Mouse (Mus musculus) C2C12 (cell line): Measurements from ENCODE around the gene Tkfc. TPM values are rescaled to one million over a fixed set of nuclear protein-coding genes. Genes with fewer than 3 reads are reported as not detected.

Experiments
- H3K27me3 ChIP-seq: one replicate; pipeline ENCODE4 v1.6.1; 2011; ENCODE audit not compliant: control insufficient read depth, insufficient read depth, insufficient read length
- H3K36me3 ChIP-seq: one replicate; pipeline ENCODE4 v1.6.1; 2011; ENCODE audit not compliant: control insufficient read depth, insufficient read depth
- H3K4me3 ChIP-seq: one replicate; pipeline ENCODE4 v1.5.1; 2011; ENCODE audit warnings: mild to moderate bottlenecking, control low read depth; ENCODE audit not compliant: poor library complexity, insufficient read depth, severe bottlenecking
- H3K79me2 ChIP-seq: one replicate; pipeline ENCODE4 v1.6.1; 2011; ENCODE audit not compliant: control insufficient read depth, insufficient read depth
- H3K79me3 ChIP-seq: one replicate; pipeline ENCODE4 v1.6.1; 2011; ENCODE audit warnings: low read depth, control low read depth
- H3ac ChIP-seq: one replicate; pipeline ENCODE3; 2011; ENCODE audit warnings: low read depth; ENCODE audit not compliant: control insufficient read depth, insufficient read length
- CEBPB ChIP-seq: IDR thresholded peaks from one replicate; pipeline ENCODE4 v1.6.1; 2011; ENCODE audit warnings: low read depth, mild to moderate bottlenecking, control low read depth, moderate library complexity
- CTCF ChIP-seq: IDR thresholded peaks from one replicate; pipeline ENCODE4 v1.5.1; 2011; ENCODE audit not compliant: control insufficient read depth, insufficient read depth, insufficient read length
- FOSL1 ChIP-seq: IDR thresholded peaks from one replicate; pipeline ENCODE4 v1.8.0; 2011; ENCODE audit warnings: mild to moderate bottlenecking, low read length; ENCODE audit not compliant: poor library complexity, insufficient read depth, severe bottlenecking
- MAX ChIP-seq: IDR thresholded peaks from one replicate; pipeline ENCODE4 v1.6.1; 2011; ENCODE audit warnings: mild to moderate bottlenecking, control low read depth
- MYOD1 ChIP-seq: IDR thresholded peaks from one replicate; pipeline ENCODE4 v1.6.1; 2011; ENCODE audit warnings: low read depth; ENCODE audit not compliant: control insufficient read depth, insufficient read length
- MYOG ChIP-seq: IDR thresholded peaks from one replicate; pipeline ENCODE4 v1.6.1; 2011; ENCODE audit not compliant: control insufficient read depth, insufficient read length; ENCODE audit errors: extremely low read depth
- USF1 ChIP-seq: IDR thresholded peaks from one replicate; pipeline ENCODE4 v1.6.1; 2011; ENCODE audit warnings: low read depth, mild to moderate bottlenecking, control low read depth, moderate library complexity
- polyA plus RNA-seq: library from polyadenylated mRNA; unstranded; fragments of >200 nt; fragmentation: generic; extraction: Trizol; gene quantifications from one replicate; pipeline ENCODE4 v1.2.1, GENCODE M21; 2012; ENCODE audit warnings: missing spikeins

Tkfc gene
- polyA plus RNA-seq, 1 experiment, result 15.7 TPM

DNA sequence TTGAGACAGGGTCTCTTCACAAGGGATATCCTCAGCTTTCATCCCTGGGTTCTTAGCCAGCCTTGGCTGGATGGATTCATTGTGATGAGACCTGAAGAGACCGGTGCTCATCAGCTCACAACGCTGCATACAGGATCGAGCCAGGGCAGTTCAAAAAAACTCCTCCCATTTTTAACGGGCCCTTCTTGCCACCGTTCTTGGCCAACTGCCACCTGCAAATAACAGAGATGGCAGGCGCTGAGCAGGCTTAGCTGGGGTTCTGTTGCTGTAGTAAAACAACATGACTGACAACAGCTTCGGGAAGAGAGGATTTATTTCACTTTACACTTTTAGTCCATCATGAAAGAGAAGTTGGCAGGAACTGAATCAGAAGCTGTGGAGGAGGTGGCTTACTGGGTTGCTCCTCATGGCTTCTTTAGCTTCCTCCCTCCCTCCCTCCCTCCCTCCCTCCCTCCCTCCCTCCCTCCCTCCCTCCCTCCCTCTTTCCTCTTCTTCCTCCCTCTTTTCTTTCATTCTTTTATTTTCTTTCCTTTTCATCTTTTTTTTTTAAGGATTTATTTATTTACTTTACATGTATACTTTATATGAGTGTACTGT, 21.8 kb downstream of the Tkfc start:
- TF ChIP-seq CTCF, result no peak
- TF ChIP-seq MYOG, result no peak
- TF ChIP-seq CEBPB, result no peak
- no peak for TF ChIP-seq FOSL1
- H3ac ChIP-seq, result no peak overlapping the region
- peaks cover 2% of the 10 kb centered on the region for H3K79me3 ChIP-seq
- H3K4me3 ChIP-seq, result no peak overlapping the region
- H3K79me2 ChIP-seq, result peaks cover 4% of the 10 kb centered on the region
- peaks cover 26% of the 10 kb centered on the region for H3K36me3 ChIP-seq
- no peaks in the 10 kb centered on the region for H3K27me3 ChIP-seq

DNA sequence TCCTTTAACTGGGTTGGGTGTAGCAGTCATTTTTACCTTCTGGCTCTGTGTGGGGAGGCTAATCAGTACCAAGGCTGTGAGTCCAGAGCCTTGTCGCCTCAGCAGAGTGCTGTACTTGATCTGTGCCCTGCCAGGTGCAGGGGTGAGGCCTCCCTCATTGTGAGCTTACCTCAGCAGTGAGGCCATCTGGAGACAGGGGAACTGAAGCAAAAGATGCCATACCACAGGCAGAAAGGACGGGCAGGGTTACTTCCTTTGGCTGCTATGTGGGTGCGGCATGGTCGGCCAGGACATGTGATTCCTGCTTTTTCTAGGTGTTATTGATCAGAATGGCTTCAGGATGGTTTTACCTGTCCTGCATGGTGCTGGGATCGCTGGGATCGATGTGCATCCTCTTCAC, 23.5 kb downstream of the Tkfc start:
- H3K36me3 ChIP-seq, result peaks cover 19% of the 10 kb centered on the region
- H3K27me3 ChIP-seq, result no peaks in the 10 kb centered on the region
- H3K79me3 ChIP-seq, result peaks cover 9% of the 10 kb centered on the region
- no peak overlapping the region for H3ac ChIP-seq
- TF ChIP-seq MYOD1, result no peak
- TF ChIP-seq CTCF, result no peak
- TF ChIP-seq MAX, result no peak
- TF ChIP-seq MYOG, result no peak
- no peak for TF ChIP-seq USF1
- TF ChIP-seq CEBPB, result no peak
- no peak for TF ChIP-seq FOSL1
- H3K79me2 ChIP-seq, result peaks cover 18% of the 10 kb centered on the region
- H3K4me3 ChIP-seq, result no peak overlapping the region

DNA sequence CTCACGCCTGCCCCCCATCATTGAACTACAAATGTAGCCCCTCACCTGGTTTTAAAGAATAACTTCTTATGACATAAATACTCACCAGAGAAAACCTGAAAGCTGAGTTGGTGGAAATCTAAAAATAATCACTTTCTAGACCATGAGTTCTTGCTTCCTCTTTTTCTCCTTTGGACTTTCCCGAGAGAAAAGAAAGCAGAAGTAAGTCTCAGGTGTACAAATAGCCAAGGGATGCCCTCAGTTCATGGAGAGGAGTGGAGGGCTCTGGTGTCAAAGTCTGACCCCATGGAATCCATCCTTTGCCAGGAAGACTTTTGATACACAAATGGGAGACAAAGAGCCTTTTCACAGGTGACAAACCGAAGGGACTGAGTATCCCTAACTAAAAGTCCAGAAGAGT, 24.7 kb downstream of the Tkfc start:
- TF ChIP-seq MAX (no peak), MYOD1 (no peak), USF1 (no peak), CTCF (no peak)
- H3ac ChIP-seq, result no peak overlapping the region
- H3K4me3 ChIP-seq, result no peak overlapping the region
- H3K79me3 ChIP-seq, result peaks cover 14% of the 10 kb centered on the region
- H3K79me2 ChIP-seq, result peaks cover 27% of the 10 kb centered on the region
- peaks cover 19% of the 10 kb centered on the region for H3K36me3 ChIP-seq
- H3K27me3 ChIP-seq, result no peaks in the 10 kb centered on the region

DNA sequence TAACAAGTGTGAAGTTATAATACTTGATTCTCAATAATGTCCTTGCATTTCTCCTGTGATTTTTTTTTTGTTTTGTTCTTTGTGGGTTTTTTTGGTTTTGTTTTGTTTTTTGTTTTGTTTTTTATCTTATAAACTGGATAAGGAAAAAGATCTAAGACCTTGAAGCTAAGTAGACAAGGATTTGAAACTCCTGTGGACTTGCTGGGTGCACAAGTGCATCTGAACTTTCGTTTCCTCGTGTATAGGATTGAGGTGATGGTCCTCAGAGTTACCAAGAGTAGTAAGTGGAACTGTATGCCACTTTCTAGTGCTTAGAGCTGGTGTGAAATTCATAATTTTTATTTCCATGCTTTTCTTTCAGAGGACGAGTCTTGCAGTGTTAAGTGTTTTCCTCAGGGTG, 25.4 kb downstream of the Tkfc start:
- Histone ChIP-seq H3K27me3 (no peaks in the 10 kb centered on the region), H3K79me2 (peaks cover 33% of the 10 kb centered on the region), H3K36me3 (peaks cover 22% of the 10 kb centered on the region), H3K79me3 (peaks cover 17% of the 10 kb centered on the region), H3K4me3 (no peak overlapping the region), H3ac (no peak overlapping the region)
- TF ChIP-seq FOSL1 (no peak), MAX (no peak), CTCF (no peak), CEBPB (no peak)

DNA sequence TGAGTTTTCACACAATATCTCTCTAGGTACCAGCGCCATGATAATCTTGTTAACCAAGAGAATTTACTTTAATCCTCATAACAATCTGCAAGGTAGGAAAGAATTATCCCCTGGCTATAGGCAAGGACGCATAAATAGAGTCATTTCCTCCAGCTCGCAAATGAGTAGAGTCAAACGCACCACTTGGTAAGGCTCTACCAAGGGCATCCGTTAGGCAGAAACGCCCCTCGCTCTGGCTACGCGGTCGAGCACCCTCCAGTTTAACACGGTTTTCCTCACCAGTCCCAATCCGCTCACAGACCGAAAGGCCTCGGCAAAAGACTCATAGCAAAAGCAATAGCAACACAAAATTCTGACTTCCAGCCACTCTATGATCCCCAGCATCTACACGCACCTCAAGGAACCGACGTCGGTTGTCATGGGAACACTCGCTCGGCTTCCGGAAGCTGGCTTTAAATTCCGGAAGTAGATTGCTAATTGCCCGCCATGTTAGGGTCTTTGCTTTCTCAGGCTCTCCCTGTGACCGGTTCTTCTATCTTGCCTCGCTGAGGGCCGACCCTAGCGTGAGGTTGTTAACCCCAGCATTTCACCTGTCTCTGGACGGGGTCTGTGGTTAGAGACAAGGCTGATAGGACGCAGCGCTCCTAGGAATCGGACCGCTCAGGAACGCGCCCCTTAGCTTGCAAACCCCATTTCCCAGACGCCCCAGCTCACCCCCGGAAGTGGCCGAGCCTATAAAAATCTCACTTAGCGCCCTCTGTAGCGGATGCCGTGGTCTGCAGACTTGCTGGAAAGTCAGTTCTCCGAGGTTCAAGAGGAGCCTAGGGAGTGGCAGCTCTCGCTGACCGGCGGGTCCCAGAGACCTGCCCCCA, 28.5 kb downstream of the Tkfc start, which contains the start of the genes Cyb561a3 and Tmem138:
Gene Cyb561a3 (plus strand): TSS at position 483 of the 872 bp plus-strand sequence.
Gene Tmem138 (minus strand): TSS at position 673 of the 872 bp plus-strand sequence.
- H3K27me3 ChIP-seq, result no peaks in the 10 kb centered on the region
- H3ac ChIP-seq, result peak within 1 kb of the TSS; percentile 77
- TF ChIP-seq USF1 (no peak), MAX (peak; percentile 20), CTCF (peak; percentile 16)
- peaks cover 19% of the 10 kb centered on the region for H3K79me3 ChIP-seq
- H3K36me3 ChIP-seq, result peaks cover 46% of the 10 kb centered on the region
- peak within 1 kb of the TSS; percentile 58 for H3K4me3 ChIP-seq
- H3K79me2 ChIP-seq, result peaks cover 39% of the 10 kb centered on the region

DNA sequence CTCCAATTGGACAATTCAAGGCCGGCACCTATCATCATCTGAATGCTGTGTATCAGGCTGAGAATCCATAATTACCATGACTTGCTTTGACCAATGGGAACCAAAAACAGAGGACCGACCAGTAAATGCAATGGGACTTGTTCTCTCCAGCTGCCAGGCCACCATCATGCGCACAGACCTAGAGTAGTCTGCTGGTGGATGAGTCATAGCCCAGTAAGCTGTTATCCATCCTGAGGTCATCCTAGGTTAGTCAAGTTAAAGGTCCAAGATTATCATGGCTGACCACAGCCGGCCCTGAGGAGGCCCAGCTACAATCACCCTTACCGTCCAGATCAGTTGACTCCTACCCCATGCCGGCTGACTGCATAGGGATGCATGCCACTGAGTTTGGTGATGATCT, 35.8 kb downstream of the Tkfc start:
- H3K36me3 ChIP-seq, result peaks cover 43% of the 10 kb centered on the region
- no peak for TF ChIP-seq USF1
- no peak for TF ChIP-seq MYOG
- TF ChIP-seq FOSL1, result peak; percentile 57
- peak; percentile 71 for TF ChIP-seq MAX
- TF ChIP-seq CEBPB, result no peak
- no peak for TF ChIP-seq CTCF
- TF ChIP-seq MYOD1, result peak; percentile 79

More for the DNA sequence above, 35.8 kb downstream of the Tkfc start:
- no peaks in the 10 kb centered on the region for H3K27me3 ChIP-seq
- H3K79me3 ChIP-seq, result no peaks in the 10 kb centered on the region
- peaks cover 1% of the 10 kb centered on the region for H3K79me2 ChIP-seq
- H3K4me3 ChIP-seq, result no peak overlapping the region
- H3ac ChIP-seq, result no peak overlapping the region
